Mouse (Mus musculus) neutrophil, adult 5-6 weeks (primary cell): ENCODE measurements around the gene Ptprq. TPM values are rescaled to one million over a fixed set of nuclear protein-coding genes. Genes with fewer than 3 reads are reported as not detected.

Experiments used
- ATAC-seq: fragments of 151-379, 151-347 bp; 2 replicates; pipeline ENCODE4 v1.8.0; 2017; ENCODE audit warnings: mild to moderate bottlenecking, moderate TSS enrichment; ENCODE audit not compliant: insufficient number of reproducible peaks, poor library complexity, low FRiP score, severe bottlenecking; ENCODE audit errors: extremely low read depth
- total RNA-seq: library from RNA; stranded (forward); fragments of 200-1000 nt; gene quantifications from 2 replicates; pipeline ENCODE4 v1.2.3, GENCODE M21; 2017

Gene Ptprq
- total RNA-seq: not detected in 2 replicates

GRCm38 (mm10) chr10:107719806-107720205 is at the start of gene Ptprq:
Gene Ptprq, minus strand, starts transcription at chr10:107720051.
- no peak for ATAC-seq

- ATAC-seq: no peak
These were observed 39.8 kb upstream of the Ptprq start for GRCm38 (mm10) chr10:107759624-107760023.

- no peak for ATAC-seq
These were observed 33.6 kb upstream of the Ptprq start for GRCm38 (mm10) chr10:107753471-107753870.

GRCm38 (mm10) chr10:107752351-107753143 is 32.7 kb upstream of the Ptprq start:
- no peak for ATAC-seq

GRCm38 (mm10) chr10:107751944-107752343 is 32.1 kb upstream of the Ptprq start:
- no peak for ATAC-seq

GRCm38 (mm10) chr10:107747566-107747965 is 27.7 kb upstream of the Ptprq start:
- ATAC-seq: no peak

GRCm38 (mm10) chr10:107746717-107747116 is 26.9 kb upstream of the Ptprq start:
- no peak for ATAC-seq

GRCm38 (mm10) chr10:107739815-107740214 is 20.0 kb upstream of the Ptprq start:
- ATAC-seq: no peak

GRCm38 (mm10) chr10:107737743-107738142 is 17.9 kb upstream of the Ptprq start:
- no peak for ATAC-seq

GRCm38 (mm10) chr10:107735448-107735847 is 15.6 kb upstream of the Ptprq start:
- no peak for ATAC-seq

- no peak for ATAC-seq
These were observed 14.5 kb upstream of the Ptprq start for GRCm38 (mm10) chr10:107734327-107734726.

GRCm38 (mm10) chr10:107725631-107726030 is 5.8 kb upstream of the Ptprq start:
- no peak for ATAC-seq

GRCm38 (mm10) chr10:107704443-107704842 is 15.4 kb downstream of the Ptprq start:
- no peak for ATAC-seq

GRCm38 (mm10) chr10:107700944-107701343 is 18.9 kb downstream of the Ptprq start:
- ATAC-seq: no peak

- no peak for ATAC-seq
These were observed 21.1 kb downstream of the Ptprq start for GRCm38 (mm10) chr10:107698716-107699115.

- ATAC-seq: no peak
These were observed 22.7 kb downstream of the Ptprq start for GRCm38 (mm10) chr10:107697177-107697576.

GRCm38 (mm10) chr10:107687382-107687781 is 32.5 kb downstream of the Ptprq start:
- ATAC-seq: no peak

GRCm38 (mm10) chr10:107675994-107676393 is 43.9 kb downstream of the Ptprq start:
- ATAC-seq: no peak

- no peak for ATAC-seq
These were observed 51.3 kb downstream of the Ptprq start for GRCm38 (mm10) chr10:107668374-107669094.

- no peak for ATAC-seq
These were observed 57.3 kb downstream of the Ptprq start for GRCm38 (mm10) chr10:107662372-107663065.
